Mouse (Mus musculus): Measurements from ENCODE around the gene Ets1. TPM values are rescaled to one million over a fixed set of nuclear protein-coding genes. Genes with fewer than 3 reads are reported as not detected.

Ets1 gene
- polyA plus RNA-seq, 1 experiment from 2014 or later, result 80.2 TPM

GRCm38 (mm10) chr9:32601953-32602352, 34.1 kb upstream of the Ets1 start:
- no peak overlapping the region for H3K9ac ChIP-seq (replicated peaks; ENCODE audit: low read length)
- ATAC-seq (ENCODE audit: low FRiP score, low TSS enrichment), result no peak
- no peak overlapping the region for H3K27ac ChIP-seq (ENCODE audit: low read length)
- H3K27me3 ChIP-seq (ENCODE audit: insufficient read depth, low read length), result no peaks in the 10 kb centered on the region
- no peak overlapping the region for H3K4me3 ChIP-seq (ENCODE audit: low read length)
- no peaks in the 10 kb centered on the region for H3K9me3 ChIP-seq (ENCODE audit: low read length)
- no peaks in the 10 kb centered on the region; the same call in 1 of the 2 replicates for H3K4me1 ChIP-seq (ENCODE audit: insufficient read depth, low read length)
- H3K4me2 ChIP-seq (replicated peaks; ENCODE audit: low read depth, low read length), result no peak overlapping the region
- H3K36me3 ChIP-seq (ENCODE audit: insufficient read depth, low read length), result no peaks in the 10 kb centered on the region
- 79% methylated on average over 5 of the region's 5 CpGs for WGBS

- H3K4me2 ChIP-seq (replicated peaks; ENCODE audit: low read depth, low read length), result no peak overlapping the region
- no peaks in the 10 kb centered on the region for H3K27me3 ChIP-seq (ENCODE audit: insufficient read depth, low read length)
- WGBS, result 81% methylated on average over 7 of the region's 7 CpGs
- H3K27ac ChIP-seq (ENCODE audit: low read length), result no peak overlapping the region
- H3K4me1 ChIP-seq (ENCODE audit: insufficient read depth, low read length), result peaks cover 3% of the 10 kb centered on the region; the same call in 1 of the 2 replicates
- no peaks in the 10 kb centered on the region for H3K36me3 ChIP-seq (ENCODE audit: insufficient read depth, low read length)
- no peak overlapping the region for H3K9ac ChIP-seq (replicated peaks; ENCODE audit: low read length)
- no peak for ATAC-seq (ENCODE audit: low FRiP score, low TSS enrichment)
- no peaks in the 10 kb centered on the region for H3K9me3 ChIP-seq (ENCODE audit: low read length)
- no peak overlapping the region for H3K4me3 ChIP-seq (ENCODE audit: low read length)
These were observed 32.9 kb upstream of the Ets1 start for GRCm38 (mm10) chr9:32603097-32603496.

- H3K9me3 ChIP-seq (ENCODE audit: low read length), result no peaks in the 10 kb centered on the region
- H3K4me3 ChIP-seq (ENCODE audit: low read length), result no peak overlapping the region
- WGBS, result 28% methylated on average over 7 of the region's 7 CpGs
- no peaks in the 10 kb centered on the region for H3K36me3 ChIP-seq (ENCODE audit: insufficient read depth, low read length)
- ATAC-seq (ENCODE audit: low FRiP score, low TSS enrichment), result peak; percentile 8; the same call in 1 of the 2 replicates
- no peak overlapping the region for H3K9ac ChIP-seq (replicated peaks; ENCODE audit: low read length)
- H3K27ac ChIP-seq (ENCODE audit: low read length), result no peak overlapping the region
- no peak overlapping the region for H3K4me2 ChIP-seq (replicated peaks; ENCODE audit: low read depth, low read length)
- no peaks in the 10 kb centered on the region for H3K27me3 ChIP-seq (ENCODE audit: insufficient read depth, low read length)
- peaks cover 15% of the 10 kb centered on the region for H3K4me1 ChIP-seq (ENCODE audit: insufficient read depth, low read length)
These were observed 28.8 kb upstream of the Ets1 start for GRCm38 (mm10) chr9:32607218-32607617.

- H3K4me3 ChIP-seq (ENCODE audit: low read length), result no peak overlapping the region
- 81% methylated on average over 10 of the region's 10 CpGs for WGBS
- no peak overlapping the region for H3K4me2 ChIP-seq (replicated peaks; ENCODE audit: low read depth, low read length)
- no peaks in the 10 kb centered on the region for H3K27me3 ChIP-seq (ENCODE audit: insufficient read depth, low read length)
- H3K36me3 ChIP-seq (ENCODE audit: insufficient read depth, low read length), result no peaks in the 10 kb centered on the region
- no peak overlapping the region for H3K9ac ChIP-seq (replicated peaks; ENCODE audit: low read length)
- H3K27ac ChIP-seq (ENCODE audit: low read length), result no peak overlapping the region; the same call in 1 of the 2 replicates
- no peak for ATAC-seq (ENCODE audit: low FRiP score, low TSS enrichment)
- peaks cover 26% of the 10 kb centered on the region for H3K4me1 ChIP-seq (ENCODE audit: insufficient read depth, low read length)
- no peaks in the 10 kb centered on the region for H3K9me3 ChIP-seq (ENCODE audit: low read length)
These were observed 27.0 kb upstream of the Ets1 start for GRCm38 (mm10) chr9:32608831-32609610.

- no peaks in the 10 kb centered on the region for H3K27me3 ChIP-seq (ENCODE audit: insufficient read depth, low read length)
- WGBS, result 59% methylated on average over 8 of the region's 8 CpGs
- no peaks in the 10 kb centered on the region for H3K36me3 ChIP-seq (ENCODE audit: insufficient read depth, low read length)
- no peak overlapping the region for H3K4me2 ChIP-seq (replicated peaks; ENCODE audit: low read depth, low read length)
- H3K9ac ChIP-seq (replicated peaks; ENCODE audit: low read length), result no peak overlapping the region
- H3K4me3 ChIP-seq (ENCODE audit: low read length), result no peak overlapping the region
- ATAC-seq (ENCODE audit: low FRiP score, low TSS enrichment), result peak; percentile 57
- peak overlapping the region; percentile 72 for H3K27ac ChIP-seq (ENCODE audit: low read length)
- H3K4me1 ChIP-seq (ENCODE audit: insufficient read depth, low read length), result peaks cover 26% of the 10 kb centered on the region
- no peaks in the 10 kb centered on the region for H3K9me3 ChIP-seq (ENCODE audit: low read length)
These were observed 25.8 kb upstream of the Ets1 start for GRCm38 (mm10) chr9:32610218-32610617.

- no peaks in the 10 kb centered on the region for H3K36me3 ChIP-seq (ENCODE audit: insufficient read depth, low read length)
- no peak overlapping the region for H3K9ac ChIP-seq (replicated peaks; ENCODE audit: low read length)
- peaks cover 26% of the 10 kb centered on the region for H3K4me1 ChIP-seq (ENCODE audit: insufficient read depth, low read length)
- peak overlapping the region; percentile 72 for H3K27ac ChIP-seq (ENCODE audit: low read length)
- no peaks in the 10 kb centered on the region for H3K27me3 ChIP-seq (ENCODE audit: insufficient read depth, low read length)
- peak; percentile 95 for ATAC-seq (ENCODE audit: low FRiP score, low TSS enrichment)
- no peak overlapping the region for H3K4me3 ChIP-seq (ENCODE audit: low read length)
- no peaks in the 10 kb centered on the region for H3K9me3 ChIP-seq (ENCODE audit: low read length)
- no peak overlapping the region for H3K4me2 ChIP-seq (replicated peaks; ENCODE audit: low read depth, low read length)
- WGBS, result 49% methylated on average over 4 of the region's 4 CpGs
These were observed 25.4 kb upstream of the Ets1 start for GRCm38 (mm10) chr9:32610631-32611030.

- H3K4me1 ChIP-seq (ENCODE audit: insufficient read depth, low read length), result peaks cover 30% of the 10 kb centered on the region
- H3K9ac ChIP-seq (replicated peaks; ENCODE audit: low read length), result no peak overlapping the region
- H3K4me2 ChIP-seq (replicated peaks; ENCODE audit: low read depth, low read length), result no peak overlapping the region
- H3K27ac ChIP-seq (ENCODE audit: low read length), result peak overlapping the region; percentile 41; the same call in 1 of the 2 replicates
- no peak for ATAC-seq (ENCODE audit: low FRiP score, low TSS enrichment)
- H3K27me3 ChIP-seq (ENCODE audit: insufficient read depth, low read length), result no peaks in the 10 kb centered on the region
- no peaks in the 10 kb centered on the region for H3K9me3 ChIP-seq (ENCODE audit: low read length)
- no peaks in the 10 kb centered on the region for H3K36me3 ChIP-seq (ENCODE audit: insufficient read depth, low read length)
- WGBS, result 85% methylated on average over 4 of the region's 4 CpGs
- H3K4me3 ChIP-seq (ENCODE audit: low read length), result no peak overlapping the region
These were observed 24.7 kb upstream of the Ets1 start for GRCm38 (mm10) chr9:32611340-32611739.

GRCm38 (mm10) chr9:32612426-32612825, 23.6 kb upstream of the Ets1 start:
- WGBS, result 81% methylated on average over 5 of the region's 5 CpGs
- Histone ChIP-seq H3K27me3 (ENCODE audit: insufficient read depth, low read length) (no peaks in the 10 kb centered on the region), H3K4me2 (replicated peaks; ENCODE audit: low read depth, low read length) (no peak overlapping the region), H3K4me1 (ENCODE audit: insufficient read depth, low read length) (peaks cover 29% of the 10 kb centered on the region), H3K4me3 (ENCODE audit: low read length) (no peak overlapping the region), H3K27ac (ENCODE audit: low read length) (peak overlapping the region; percentile 59; the same call in 1 of the 2 replicates), H3K9ac (replicated peaks; ENCODE audit: low read length) (no peak overlapping the region), H3K9me3 (ENCODE audit: low read length) (no peaks in the 10 kb centered on the region), H3K36me3 (ENCODE audit: insufficient read depth, low read length) (no peaks in the 10 kb centered on the region)
- no peak for ATAC-seq (ENCODE audit: low FRiP score, low TSS enrichment)

GRCm38 (mm10) chr9:32612861-32613421, 23.1 kb upstream of the Ets1 start:
- no peak overlapping the region for H3K9ac ChIP-seq (replicated peaks; ENCODE audit: low read length)
- H3K4me1 ChIP-seq (ENCODE audit: insufficient read depth, low read length), result peaks cover 32% of the 10 kb centered on the region
- no peaks in the 10 kb centered on the region for H3K27me3 ChIP-seq (ENCODE audit: insufficient read depth, low read length)
- no peak overlapping the region for H3K4me2 ChIP-seq (replicated peaks; ENCODE audit: low read depth, low read length)
- H3K9me3 ChIP-seq (ENCODE audit: low read length), result no peaks in the 10 kb centered on the region
- 48% methylated on average over 6 of the region's 6 CpGs for WGBS
- no peak overlapping the region for H3K4me3 ChIP-seq (ENCODE audit: low read length)
- no peak for ATAC-seq (ENCODE audit: low FRiP score, low TSS enrichment)
- H3K36me3 ChIP-seq (ENCODE audit: insufficient read depth, low read length), result no peaks in the 10 kb centered on the region
- peak overlapping the region; percentile 59 for H3K27ac ChIP-seq (ENCODE audit: low read length)

- no peak overlapping the region for H3K4me2 ChIP-seq (replicated peaks; ENCODE audit: low read depth, low read length)
- H3K36me3 ChIP-seq (ENCODE audit: insufficient read depth, low read length), result no peaks in the 10 kb centered on the region
- H3K4me1 ChIP-seq (ENCODE audit: insufficient read depth, low read length), result peaks cover 32% of the 10 kb centered on the region
- H3K9ac ChIP-seq (replicated peaks; ENCODE audit: low read length), result no peak overlapping the region
- H3K27me3 ChIP-seq (ENCODE audit: insufficient read depth, low read length), result no peaks in the 10 kb centered on the region
- no peak overlapping the region for H3K27ac ChIP-seq (ENCODE audit: low read length)
- H3K4me3 ChIP-seq (ENCODE audit: low read length), result no peak overlapping the region
- WGBS, result 84% methylated on average over 9 of the region's 9 CpGs
- H3K9me3 ChIP-seq (ENCODE audit: low read length), result no peaks in the 10 kb centered on the region
- ATAC-seq (ENCODE audit: low FRiP score, low TSS enrichment), result no peak
These were observed 21.8 kb upstream of the Ets1 start for GRCm38 (mm10) chr9:32614191-32614590.
